Mouse (Mus musculus) c-Kit-negative CD71-positive TER-119-positive erythroid progenitor cells, embryonic 14.5 days (primary cell): ENCODE data around the gene Icosl.
"Not testable (repeated sequence)": the region's sequence is repeated elsewhere in the genome, so short reads cannot be mapped to it uniquely, and the experiment has no call there.

ENCODE experiments used
- DNase-seq: peaks from one replicate; pipeline ENCODE4 v3.0.0-alpha.2; 2013; ENCODE audit warnings: low read depth, low spot score

Icosl gene

DNA sequence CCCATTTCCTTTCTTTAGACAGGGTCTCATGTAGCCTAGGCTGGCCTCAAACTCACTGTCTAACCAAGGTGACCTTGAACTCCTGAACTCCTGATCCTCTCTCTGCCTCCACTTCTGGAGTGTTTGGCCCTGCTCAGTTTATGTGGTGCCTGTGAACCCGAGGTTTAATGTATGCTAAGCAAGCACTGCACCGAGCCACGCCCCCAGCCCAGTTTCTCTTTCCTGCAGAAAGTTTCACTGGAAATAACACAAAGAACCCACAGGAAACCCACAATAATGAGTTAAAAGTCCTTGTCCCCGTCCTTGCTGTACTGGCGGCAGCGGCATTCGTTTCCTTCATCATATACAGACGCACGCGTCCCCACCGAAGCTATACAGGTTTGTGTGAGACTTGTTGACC is 5.9 kb downstream of the Icosl start:
- no peak for DNase-seq

DNA sequence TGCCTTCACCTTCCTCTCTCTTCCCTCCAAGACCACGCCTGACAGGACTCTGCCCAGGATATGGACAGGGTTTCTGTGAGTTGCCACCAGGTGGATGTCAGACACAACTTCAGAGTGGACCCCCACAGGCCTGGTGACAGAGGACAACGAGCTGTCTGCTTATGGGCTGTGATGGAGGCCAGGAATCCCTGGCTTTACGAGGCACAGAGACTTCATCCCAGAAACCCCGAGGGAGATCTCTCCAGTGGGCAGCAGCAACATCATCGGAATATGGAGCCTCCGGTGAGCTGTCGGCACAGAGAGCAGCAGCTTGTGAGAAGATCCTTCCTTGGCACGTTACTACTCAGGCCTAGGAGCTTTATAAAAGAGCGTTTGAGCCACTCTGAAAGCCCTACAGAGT is 8.8 kb downstream of the Icosl start:
- no peak for DNase-seq

DNA sequence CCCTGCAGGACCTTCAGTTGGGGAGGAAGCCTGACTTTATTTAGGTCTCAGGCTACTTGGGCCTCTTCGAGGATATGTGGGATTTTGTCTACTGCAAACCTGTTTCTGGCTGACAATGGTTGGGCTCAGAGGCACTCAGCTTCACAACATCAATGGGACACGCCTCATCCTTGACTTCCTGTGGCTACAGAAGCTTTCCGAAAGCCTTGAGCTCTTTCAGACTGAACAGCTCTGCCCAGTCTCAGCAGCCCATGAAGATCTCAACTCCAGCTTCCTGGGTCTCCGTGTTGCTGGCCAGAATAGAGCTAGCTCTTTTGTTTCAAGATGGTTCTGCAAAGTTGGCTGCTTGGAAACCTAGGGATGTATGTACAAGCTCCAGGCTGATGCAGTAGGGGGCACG is 9.2 kb downstream of the Icosl start:
- no peak for DNase-seq

DNA sequence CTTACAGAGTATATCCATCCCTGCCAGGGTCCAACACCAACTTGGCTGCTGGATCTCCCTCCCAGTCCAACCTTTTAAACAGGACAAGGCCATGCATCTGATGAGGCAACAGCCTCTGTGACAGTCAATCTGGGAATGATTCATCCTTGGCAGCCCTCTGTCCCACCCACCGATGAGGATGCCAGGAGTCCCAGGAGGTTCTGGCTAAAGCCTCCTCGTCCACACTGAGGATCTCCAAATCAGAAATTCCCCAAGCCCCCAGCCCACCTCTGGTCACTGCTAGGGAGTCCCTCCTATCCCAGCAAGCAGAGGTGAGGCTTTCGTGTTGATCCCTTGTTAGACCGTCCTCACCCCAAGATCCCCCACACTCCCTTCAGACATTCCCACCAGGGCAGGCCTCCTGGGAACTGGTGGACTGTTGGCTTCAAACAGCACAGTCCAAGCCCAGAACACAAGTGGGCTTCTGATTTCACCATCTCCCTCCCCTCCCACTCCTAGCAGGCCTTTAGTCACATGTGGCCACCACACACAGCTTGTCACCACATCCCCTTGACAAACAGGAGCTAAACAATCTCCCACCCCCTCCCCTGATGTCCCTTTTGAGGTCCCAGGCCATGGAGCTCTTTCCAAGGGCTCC is 11.0 kb downstream of the Icosl start:
- DNase-seq: no peak

DNA sequence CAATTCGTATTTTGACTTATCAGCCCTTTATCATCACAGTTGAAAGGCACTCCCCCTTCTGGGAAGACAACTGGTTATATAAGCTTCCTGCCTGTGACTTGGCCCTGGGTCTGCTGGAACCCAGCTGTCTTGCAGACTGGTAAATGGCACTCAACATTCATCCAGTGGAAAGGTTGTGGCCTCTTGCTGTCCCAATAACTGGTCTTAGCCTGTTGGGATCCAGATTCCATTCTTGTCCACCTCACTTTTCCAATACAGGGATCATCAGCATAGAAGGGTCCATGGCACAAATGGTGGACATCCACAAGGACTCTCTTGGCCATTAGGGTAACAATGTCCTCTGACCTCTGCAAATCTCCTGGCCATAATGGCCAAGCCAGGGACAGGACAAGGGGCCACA is 15.0 kb downstream of the Icosl start:
- DNase-seq: no peak

DNA sequence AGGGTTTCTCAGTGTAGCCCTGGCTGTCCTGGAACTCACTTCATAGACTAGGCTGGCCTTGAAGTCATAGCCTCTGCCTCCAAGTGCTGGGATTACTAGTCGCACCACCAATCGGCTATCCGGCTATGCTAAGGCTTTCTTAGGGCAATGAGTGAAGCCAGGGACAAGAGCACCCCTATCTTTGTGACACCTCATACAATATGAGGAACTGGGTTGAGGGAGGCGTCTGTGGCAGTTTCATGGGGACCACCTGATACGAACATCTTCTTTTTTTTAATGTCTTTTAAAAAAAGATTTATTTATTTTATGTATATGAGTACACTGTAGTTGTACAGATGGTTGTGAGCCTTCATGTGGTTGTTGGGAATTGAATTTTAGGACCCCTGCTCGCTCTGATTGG is 16.6 kb downstream of the Icosl start:
- DNase-seq: no peak

DNA sequence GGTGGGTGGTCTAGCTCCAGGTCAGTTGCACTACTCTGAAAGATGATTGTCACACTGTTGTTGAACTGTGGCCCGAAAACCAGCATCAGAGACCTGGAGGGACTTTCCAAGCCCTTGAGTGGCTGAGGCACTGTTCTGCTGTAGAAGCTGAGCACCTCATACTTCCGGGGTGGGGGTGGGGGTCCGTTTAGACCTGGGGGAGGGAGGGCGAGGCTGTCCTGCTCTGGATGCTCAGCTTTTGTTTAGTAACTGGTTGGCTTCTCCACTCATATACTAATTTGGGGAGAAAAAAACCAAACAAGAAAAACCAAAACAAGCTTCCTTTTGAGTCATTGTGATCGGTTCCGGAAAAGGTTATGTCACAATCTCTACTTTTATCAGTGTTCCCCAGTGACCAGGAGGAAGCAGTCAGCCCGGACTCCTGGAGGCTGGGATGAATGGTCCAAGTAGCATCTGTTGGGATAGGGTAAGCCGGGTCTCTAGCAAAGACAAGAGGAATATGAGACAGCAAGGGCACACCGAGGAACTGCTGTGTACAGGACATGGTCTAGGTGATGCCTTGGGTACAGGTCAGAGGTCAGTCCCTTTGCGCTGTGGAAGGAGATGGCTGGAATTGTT is 17.5 kb downstream of the Icosl start:
- no peak for DNase-seq

DNA sequence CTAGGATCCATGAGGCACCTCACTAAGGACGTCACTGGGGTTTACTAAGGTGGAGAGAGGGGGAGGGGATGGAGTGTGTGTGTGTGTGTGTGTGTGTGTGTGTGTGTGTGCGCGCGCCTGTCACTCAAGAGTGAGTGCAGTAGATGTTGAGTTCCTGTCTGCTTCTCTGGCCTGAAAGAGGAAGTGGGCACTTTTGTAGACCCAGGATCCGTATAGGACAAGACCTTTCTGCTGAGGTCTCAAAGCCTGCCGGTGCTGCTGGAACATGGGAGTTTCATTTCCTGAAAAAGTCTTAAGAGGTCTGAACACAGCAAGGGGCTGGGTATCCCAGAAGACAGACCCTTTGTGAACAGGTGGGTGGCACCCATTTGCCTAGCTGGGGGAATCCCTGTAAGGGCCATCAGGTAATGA is 18.0 kb downstream of the Icosl start:
- DNase-seq: no peak

DNA sequence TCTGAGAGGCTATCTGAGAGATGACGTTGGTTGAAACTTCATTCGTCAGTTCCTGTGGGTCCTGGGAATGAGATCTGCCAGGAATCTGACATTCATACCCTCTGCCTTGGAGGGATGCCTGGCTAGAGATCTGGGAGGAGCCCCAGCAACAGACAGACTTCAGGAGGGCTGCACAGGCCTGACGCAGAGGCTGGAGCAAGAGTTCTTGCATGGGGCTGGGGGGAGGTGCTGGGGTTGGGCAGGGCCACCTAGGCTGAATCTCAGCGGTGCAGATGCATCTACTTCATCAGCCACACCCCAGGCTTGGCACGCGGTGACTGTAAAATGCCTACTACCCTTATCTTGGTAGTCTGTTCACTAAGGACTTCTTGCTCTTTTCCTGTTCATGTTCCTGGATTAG is 21.1 kb downstream of the Icosl start:
- no peak for DNase-seq

DNA sequence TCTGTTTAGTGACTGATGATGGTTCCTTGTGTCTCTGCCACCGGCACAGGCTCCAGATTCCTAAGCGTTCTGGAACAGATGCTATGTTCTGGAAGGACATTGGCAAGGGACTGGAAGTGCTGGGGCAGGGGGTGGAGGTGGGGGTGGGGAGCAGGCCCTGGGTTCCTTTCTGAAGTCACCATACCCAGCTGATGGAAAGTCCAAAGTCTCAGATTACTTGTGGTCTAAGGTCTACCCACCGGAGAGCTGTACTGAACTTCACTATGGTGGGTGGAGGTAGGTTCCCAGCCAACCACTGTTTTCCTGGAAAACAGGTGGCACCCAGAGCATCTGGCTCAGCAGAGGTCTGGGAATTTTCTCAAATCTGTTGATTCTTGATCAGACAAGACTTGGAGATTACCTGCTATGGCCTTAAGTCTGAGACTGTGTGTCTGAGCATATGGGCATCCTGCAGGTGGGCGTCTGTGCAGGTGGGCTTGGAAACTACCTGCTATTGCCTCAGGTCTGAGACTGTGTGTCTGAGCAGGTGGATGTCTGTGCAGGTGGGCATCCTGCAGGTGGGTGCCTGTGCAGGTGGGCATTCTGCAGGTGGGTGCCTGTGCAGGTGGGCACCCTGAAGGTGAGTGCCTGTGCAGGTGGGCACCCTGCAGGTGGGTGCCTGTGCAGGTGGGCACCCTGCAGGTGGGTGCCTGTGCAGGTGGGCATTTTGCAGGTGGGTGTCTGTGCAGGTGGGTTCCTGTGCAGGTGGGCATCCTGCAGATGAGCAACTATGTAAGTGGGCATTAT is 21.8 kb downstream of the Icosl start:
- no peak for DNase-seq

DNA sequence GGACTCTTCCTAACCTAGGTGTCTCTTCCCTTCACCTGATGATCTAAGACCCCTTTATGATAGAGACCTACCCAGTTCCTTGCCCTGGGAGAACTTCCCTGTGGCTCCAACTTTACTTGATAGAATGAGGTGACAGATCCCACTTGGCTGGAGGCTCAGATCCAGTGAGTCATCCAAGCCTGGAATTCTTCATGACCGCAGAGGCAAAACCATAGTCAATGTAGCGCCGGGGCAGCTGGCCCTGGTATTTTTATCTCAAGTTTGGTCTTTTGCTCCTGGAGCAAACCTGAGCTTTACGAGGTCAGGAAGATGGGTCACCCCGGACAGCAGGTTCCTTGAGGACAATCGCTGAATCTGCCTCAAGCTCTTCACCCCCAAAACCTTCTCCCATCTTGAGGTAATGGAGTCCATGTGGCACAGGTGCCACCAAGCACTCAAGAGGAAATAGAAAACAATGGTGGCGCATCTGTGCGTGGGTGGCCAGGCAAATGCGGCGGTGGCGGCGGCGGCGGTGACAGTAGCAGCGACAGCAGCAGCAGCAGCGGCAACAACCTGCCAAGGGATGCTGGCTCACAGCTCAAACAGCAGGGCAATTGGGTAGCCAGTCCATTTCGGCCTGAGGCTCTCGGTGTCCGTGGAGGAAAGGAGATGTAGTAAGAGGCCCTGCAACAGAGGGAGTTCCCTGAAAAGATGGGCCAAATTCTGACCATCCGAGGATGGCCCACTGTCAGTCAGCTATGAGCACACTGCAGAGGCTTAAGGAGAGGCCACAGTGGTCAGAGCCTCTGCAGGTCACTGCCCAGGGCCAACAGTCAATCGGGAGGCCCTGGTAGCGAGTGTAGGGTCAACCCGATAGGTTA is 23.0 kb downstream of the Icosl start:
- DNase-seq: no peak

DNA sequence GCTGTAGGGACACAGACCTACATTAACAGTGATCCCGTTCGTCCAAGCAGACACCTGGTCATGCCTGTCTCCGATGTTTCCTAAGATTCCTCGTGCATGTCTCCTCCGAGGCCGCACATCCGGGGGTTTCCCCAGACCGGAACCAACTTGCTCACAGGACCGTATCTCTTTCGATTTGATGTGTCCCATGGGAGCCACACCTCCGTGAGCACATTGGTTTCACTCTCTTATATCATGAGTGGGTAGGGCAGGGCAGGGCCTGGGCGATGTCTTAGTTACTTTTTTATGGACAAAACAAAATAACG is 23.6 kb downstream of the Icosl start:
- DNase-seq: no peak

DNA sequence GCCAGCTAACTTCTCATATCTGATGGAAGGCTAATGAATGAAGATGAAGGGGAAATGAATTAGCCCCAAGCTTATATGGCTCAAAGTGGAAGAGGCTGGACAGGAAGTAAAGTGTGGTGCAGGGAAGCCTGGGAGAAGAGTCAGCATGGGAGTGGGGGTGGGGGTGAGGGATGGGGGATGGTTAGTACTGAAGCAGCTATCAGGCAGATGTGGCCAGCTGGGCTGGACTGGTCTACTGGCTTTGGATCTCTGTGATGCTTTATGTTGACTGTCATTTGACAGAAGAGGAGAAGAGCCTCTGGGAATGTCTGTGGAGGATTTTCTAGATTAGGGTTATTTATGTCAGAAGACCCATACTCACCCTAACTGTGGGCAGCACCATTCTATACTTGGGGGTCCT is 26.1 kb downstream of the Icosl start:
- no peak for DNase-seq

DNA sequence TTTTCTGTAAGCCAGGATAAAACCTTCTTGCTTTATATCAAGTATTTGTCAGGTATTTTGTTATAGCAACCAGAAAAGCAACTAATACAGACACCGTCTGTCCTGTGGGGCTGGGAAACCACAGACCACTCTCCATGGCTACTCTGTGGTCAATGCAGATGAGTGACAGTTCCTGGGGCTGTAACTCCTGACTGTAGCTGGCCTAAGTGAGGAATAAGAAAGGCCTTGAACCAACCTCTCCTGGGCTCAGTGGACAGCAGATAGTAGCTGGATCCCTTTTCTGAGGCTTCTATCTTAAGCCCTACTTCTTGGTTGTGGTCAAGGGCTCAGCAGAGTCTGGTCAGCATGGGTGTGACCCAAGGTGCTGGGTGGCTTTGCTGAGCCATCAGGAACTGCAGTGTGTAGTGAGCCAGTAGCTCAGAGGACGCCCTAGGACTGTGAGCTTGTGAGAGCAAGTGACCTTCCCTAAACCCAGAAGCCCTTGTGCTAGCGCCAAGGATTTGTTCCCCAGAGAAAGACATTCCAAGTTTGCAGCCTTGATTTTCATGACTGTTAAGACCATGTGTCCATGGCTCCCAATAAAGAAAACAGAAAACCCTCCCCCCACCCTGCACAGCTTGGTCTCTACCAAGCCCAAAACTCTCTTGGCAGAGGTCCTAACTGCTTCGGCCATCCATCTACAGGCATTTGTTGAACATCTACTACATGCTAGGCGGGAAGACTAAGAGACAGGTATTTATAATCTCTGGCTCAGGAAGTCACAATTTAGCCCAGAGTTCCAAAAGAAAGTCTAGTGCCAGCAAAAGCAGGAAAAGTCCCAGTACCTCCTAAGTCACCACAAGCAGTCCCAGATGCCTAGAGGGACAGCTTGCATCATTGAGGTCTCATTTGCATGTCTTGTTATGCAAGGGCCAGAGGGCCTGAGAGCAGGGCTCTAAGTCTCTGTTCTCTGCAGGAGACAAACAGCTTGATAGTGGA is 27.1 kb downstream of the Icosl start:
- no peak for DNase-seq

DNA sequence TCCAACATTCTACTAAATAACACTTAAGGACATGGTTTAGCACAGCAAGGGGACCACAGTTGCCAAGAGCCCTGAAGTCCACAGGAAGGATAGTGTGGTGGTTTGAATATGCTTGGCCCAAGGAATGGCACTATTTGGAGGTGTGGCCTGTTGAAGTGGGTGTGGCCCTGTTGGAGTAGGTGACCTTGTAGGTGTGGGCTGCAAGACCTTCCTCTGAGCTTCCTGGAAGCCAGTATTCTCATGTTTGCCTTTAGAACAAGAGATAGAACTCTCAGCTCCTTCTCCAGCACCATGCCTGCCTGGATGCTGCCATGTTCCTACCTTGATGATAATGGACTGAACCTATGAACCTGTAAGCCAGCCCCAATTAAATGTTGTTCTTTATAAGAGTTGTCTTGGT is 30.8 kb downstream of the Icosl start:
- not testable (repeated sequence) for DNase-seq

DNA sequence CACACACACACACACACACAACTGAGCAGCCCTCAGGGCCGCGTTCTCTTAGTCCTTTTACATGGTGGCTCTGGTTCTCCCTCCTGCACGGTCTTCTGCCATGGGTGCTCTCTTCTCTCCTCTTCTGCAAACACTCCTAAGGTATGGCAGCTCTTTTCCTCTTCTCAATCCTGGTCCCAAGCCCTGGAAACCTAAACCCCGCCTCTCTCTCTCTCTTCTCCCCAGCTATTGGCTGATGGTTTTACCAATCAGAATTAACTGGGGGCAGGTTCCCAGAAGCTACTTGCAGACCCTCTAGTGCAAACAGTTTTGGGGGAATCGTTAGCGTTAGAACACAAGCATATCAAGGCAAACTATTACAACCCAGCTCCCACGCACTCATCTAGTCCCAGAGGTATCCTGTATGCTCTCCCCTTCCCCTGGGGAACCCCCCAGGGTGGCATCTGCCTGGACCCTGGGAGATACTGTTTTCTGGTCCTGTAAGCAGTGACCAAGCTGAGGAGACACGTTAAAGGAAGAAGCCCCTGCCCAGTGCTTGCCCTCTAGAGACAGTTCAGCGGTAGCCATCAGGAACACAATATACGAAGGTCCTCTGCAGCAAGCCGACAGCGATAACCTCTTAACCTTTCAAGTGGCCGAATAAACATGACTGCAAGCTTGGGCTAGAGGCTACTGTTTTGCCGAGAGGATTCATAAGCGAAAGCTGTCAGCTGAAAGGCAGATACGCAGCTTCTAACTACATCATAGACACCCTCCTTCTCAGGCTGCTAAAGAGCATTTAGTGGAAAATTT is 32.1 kb downstream of the Icosl start:
- DNase-seq: no peak

DNA sequence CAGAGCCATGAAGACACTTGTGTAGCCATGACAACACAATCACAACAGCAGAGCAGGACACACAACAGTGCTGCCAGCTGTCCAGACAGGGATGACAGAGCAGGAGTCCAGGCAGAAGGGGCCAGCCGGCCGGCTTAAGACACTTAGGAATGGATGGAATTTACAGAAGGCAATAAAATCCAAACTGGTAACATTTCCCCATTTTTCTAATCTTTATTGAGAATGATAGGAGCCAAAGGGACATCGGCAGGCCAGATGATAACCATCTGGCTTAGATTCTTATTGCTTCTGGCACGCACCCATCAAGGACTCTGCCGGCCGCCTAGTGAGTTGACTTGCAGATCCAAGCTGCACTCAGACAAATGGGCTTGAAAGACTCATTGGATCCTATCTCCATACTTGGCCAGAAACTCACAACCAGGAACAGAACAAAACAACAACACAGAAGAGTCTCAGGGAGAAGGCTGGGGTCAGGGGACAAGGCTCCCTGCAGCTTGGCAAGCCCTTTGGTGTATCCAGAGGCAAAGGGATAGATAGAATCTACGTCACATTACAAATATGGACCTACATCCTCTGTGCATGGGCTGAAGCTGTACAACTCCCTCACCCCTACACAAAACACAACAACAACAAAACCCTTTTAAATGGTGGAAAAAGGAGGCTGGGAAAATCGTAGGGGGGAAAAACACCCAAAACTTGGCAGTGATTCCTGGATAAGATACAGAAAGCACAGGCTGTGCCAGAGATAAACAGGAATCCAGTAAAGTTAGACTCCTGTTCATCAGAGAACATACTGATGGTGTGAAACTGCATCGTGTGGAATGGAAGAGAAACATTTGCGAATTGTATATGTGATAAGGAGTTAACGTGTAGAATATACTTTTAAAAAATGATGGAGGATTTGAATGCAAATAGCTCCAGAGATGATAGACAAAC is 35.7 kb downstream of the Icosl start:
- no peak for DNase-seq

DNA sequence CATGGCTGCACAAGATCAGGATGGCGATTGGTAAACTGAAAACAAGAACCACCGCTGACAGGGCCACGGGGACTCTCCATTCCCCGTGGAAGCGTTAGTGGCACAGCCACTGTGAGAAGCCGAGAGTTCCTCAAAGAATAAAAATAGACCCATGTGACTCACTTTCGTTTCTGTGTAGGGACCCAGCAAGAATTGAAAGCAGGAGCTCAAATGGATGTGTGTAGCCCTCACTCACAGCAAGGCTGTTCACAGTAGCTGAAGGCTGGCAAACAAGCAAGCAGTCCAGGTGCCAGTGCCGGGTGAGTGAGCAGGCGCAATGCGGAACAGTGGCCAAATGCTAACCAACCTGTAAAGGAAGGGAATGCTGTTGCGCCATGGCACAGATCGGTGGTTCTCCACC is 36.4 kb downstream of the Icosl start:
- no peak for DNase-seq

DNA sequence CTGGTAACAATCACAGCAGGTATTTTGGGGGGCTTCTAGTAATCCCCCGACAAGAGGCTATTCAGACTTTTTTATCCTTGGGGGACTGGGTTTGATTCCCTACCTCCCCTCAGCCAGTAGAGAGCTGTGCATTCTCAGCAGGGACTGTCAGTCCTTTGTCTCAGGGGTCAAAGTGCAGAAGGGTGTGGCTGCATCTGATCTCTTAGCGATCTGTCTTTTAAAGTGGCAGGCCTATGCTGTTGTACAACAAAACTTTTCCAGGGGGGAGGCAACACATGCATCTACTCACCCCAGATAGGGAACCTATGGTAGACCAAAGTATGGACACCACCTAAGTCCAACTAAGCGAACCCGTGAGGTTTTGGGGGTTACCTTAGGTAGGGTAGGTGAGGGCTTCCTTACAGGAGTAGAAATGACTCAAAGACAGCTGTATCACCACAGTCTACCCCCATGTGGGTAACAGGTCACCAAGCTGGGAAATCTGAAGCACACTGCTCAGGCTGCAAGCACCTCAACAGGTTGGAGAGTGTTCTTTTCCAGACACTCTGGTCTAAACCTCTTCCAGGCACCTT is 45.5 kb downstream of the Icosl start:
- no peak for DNase-seq
